Mouse (Mus musculus) kidney, adult 2 months (tissue): ENCODE measurements around the gene Fars2.

Experiments used
- CTCF ChIP-seq: fragments of 200-500 bp; conservative IDR thresholded peaks from 2 replicates; pipeline ENCODE4 v1.5.1; 2011; ENCODE audit warnings: low read depth, mild to moderate bottlenecking, control low read depth, low read length, moderate library complexity, mixed read lengths; ENCODE audit not compliant: insufficient read depth, insufficient read length
- POLR2A ChIP-seq: fragments of 200-500 bp; IDR thresholded peaks from one replicate; pipeline ENCODE4 v1.6.1; 2011; ENCODE audit warnings: low read depth, low read length, control low read depth

- TF ChIP-seq POLR2A (no peak), CTCF (no peak)
Measured at GRCm38 (mm10) chr13:36193484-36194113, 76.4 kb downstream of the Fars2 start.
